Mouse (Mus musculus) small intestine, adult 2 months (tissue): Measurements from ENCODE around the gene Lck. TPM values are rescaled to one million over a fixed set of nuclear protein-coding genes. Genes with fewer than 3 reads are reported as not detected.

Experiments used
- H3K27ac ChIP-seq: fragments of 200-500 bp; 2 replicates; pipeline ENCODE4 v1.5.1; 2012; ENCODE audit warnings: low read depth, low read length, control low read depth, inconsistent platforms; ENCODE audit not compliant: insufficient read depth
- H3K27me3 ChIP-seq: fragments of 200-500 bp; 2 replicates; pipeline ENCODE4 v1.6.1; 2012; ENCODE audit warnings: mild to moderate bottlenecking, moderate library complexity, low read length, inconsistent platforms; ENCODE audit not compliant: control insufficient read depth, insufficient read depth
- H3K36me3 ChIP-seq: fragments of 200-500 bp; 2 replicates; pipeline ENCODE4 v1.6.1; 2012; ENCODE audit warnings: mild to moderate bottlenecking, low read length, control low read depth, inconsistent platforms; ENCODE audit not compliant: control insufficient read depth, insufficient read depth
- H3K4me1 ChIP-seq: fragments of 200-500 bp; 2 replicates; pipeline ENCODE4 v1.6.1; 2012; ENCODE audit warnings: low read length, inconsistent platforms, mixed read lengths; ENCODE audit not compliant: control insufficient read depth, insufficient read depth, insufficient read length
- H3K4me3 ChIP-seq: fragments of 200-500 bp; 2 replicates; pipeline ENCODE4 v1.5.1; 2012; ENCODE audit warnings: low read depth, mild to moderate bottlenecking, control low read depth, inconsistent platforms, low read length, moderate library complexity
- CTCF ChIP-seq: fragments of 200-500 bp; IDR thresholded peaks from 2 replicates; pipeline ENCODE4 v1.5.1; 2012; ENCODE audit warnings: low read depth, mild to moderate bottlenecking, control low read depth, inconsistent platforms, low read length, moderate library complexity, mixed read lengths; ENCODE audit not compliant: insufficient replicate concordance, insufficient read length; ENCODE audit errors: extremely low read depth
- POLR2A ChIP-seq: fragments of 200-500 bp; IDR thresholded peaks from 2 replicates; pipeline ENCODE4 v1.6.1; 2012; ENCODE audit warnings: low read depth, mild to moderate bottlenecking, control low read depth, inconsistent platforms, low read length, moderate library complexity
- WGBS: fragments of 180-500 bp; shearing (Covaris S2); methylation state at CpG from one replicate; pipeline ENCODE4 v1.1.7; 2018; 5-methylcytosine and 5-hydroxymethylcytosine counted together
- polyA plus RNA-seq: library from polyadenylated mRNA; depleted of rRNA; stranded (reverse); fragments of >200 nt; gene quantifications from 2 replicates; pipeline ENCODE4 v1.2.3, GENCODE M21; 2012

Gene Lck
- polyA plus RNA-seq, 1 experiment = 15.0 TPM

GRCm38 (mm10) chr4:129525889-129526288, 47.6 kb downstream of the Lck start:
- Histone ChIP-seq H3K4me3 (no peak overlapping the region), H3K4me1 (0 out of 2 replicates have a peak, but pooled peaks cover 2% of the 10 kb centered on the region), H3K27ac (no peak overlapping the region), H3K27me3 (no peaks in the 10 kb centered on the region), H3K36me3 (peaks cover 65% of the 10 kb centered on the region)
- WGBS = 46% methylated on average over 3 of the region's 3 CpGs
- TF ChIP-seq POLR2A = no peak
- no peak for TF ChIP-seq CTCF

GRCm38 (mm10) chr4:129525338-129525737, 48.1 kb downstream of the Lck start:
- WGBS = 84% methylated on average over 5 of the region's 5 CpGs
- no peaks in the 10 kb centered on the region for H3K27me3 ChIP-seq
- no peak overlapping the region for H3K4me3 ChIP-seq
- H3K27ac ChIP-seq = no peak overlapping the region
- H3K36me3 ChIP-seq = peaks cover 62% of the 10 kb centered on the region
- TF ChIP-seq CTCF = no peak
- no peak for TF ChIP-seq POLR2A
- H3K4me1 ChIP-seq = 0 out of 2 replicates have a peak, but pooled peaks cover 2% of the 10 kb centered on the region

GRCm38 (mm10) chr4:129518519-129518918, 54.9 kb downstream of the Lck start:
- no peak overlapping the region for H3K4me3 ChIP-seq
- H3K27ac ChIP-seq = no peak overlapping the region
- no peak for TF ChIP-seq CTCF
- TF ChIP-seq POLR2A = no peak
- H3K4me1 ChIP-seq = peaks cover 4% of the 10 kb centered on the region
- WGBS = 93% methylated on average over 8 of the region's 8 CpGs
- peaks cover 4% of the 10 kb centered on the region for H3K27me3 ChIP-seq
- H3K36me3 ChIP-seq = peaks cover 50% of the 10 kb centered on the region

- WGBS = 15% methylated on average over 2 of the region's 2 CpGs
- Histone ChIP-seq H3K27me3 (peaks cover 6% of the 10 kb centered on the region), H3K36me3 (peaks cover 35% of the 10 kb centered on the region), H3K27ac (no peak overlapping the region), H3K4me3 (no peak overlapping the region), H3K4me1 (peaks cover 4% of the 10 kb centered on the region)
- TF ChIP-seq CTCF (no peak), POLR2A (no peak)
Measured at GRCm38 (mm10) chr4:129516925-129517324, 56.5 kb downstream of the Lck start.

GRCm38 (mm10) chr4:129514300-129514898, 59.0 kb downstream of the Lck start:
- Histone ChIP-seq H3K27ac (no peak overlapping the region), H3K36me3 (peaks cover 22% of the 10 kb centered on the region), H3K4me1 (peaks cover 5% of the 10 kb centered on the region), H3K4me3 (peak overlapping the region; percentile 76), H3K27me3 (peaks cover 6% of the 10 kb centered on the region)
- WGBS = 2% methylated on average over 33 of the region's 35 CpGs
- TF ChIP-seq POLR2A (no peak), CTCF (peak; percentile 52)

GRCm38 (mm10) chr4:129513891-129514290, 59.5 kb downstream of the Lck start:
- H3K4me1 ChIP-seq = peaks cover 8% of the 10 kb centered on the region
- 1% methylated on average over 56 of the region's 57 CpGs for WGBS
- no peak for TF ChIP-seq POLR2A
- TF ChIP-seq CTCF = no peak
- peaks cover 6% of the 10 kb centered on the region for H3K27me3 ChIP-seq
- H3K4me3 ChIP-seq = peak overlapping the region; percentile 76
- no peak overlapping the region for H3K27ac ChIP-seq
- H3K36me3 ChIP-seq = peaks cover 20% of the 10 kb centered on the region

- Histone ChIP-seq H3K4me1 (peaks cover 14% of the 10 kb centered on the region), H3K27me3 (peaks cover 6% of the 10 kb centered on the region), H3K27ac (no peak within 1 kb of the TSS), H3K4me3 (peak within 1 kb of the TSS; percentile 76), H3K36me3 (peaks cover 17% of the 10 kb centered on the region)
- WGBS = 13% methylated on average over 47 of the region's 47 CpGs
- TF ChIP-seq CTCF (no peak), POLR2A (peak; percentile 65)
Measured at GRCm38 (mm10) chr4:129513086-129513767, 60.2 kb downstream of the Lck start, which contains the start of gene Marcksl1. Gene Marcksl1, plus strand, starts transcription at chr4:129513581.
